ENCODE assay signal across 8 mouse cellular contexts in genomic region chr13:114964233-114964632, GRCm38 (mm10). TPM values are rescaled to one million over a fixed set of nuclear protein-coding genes. Genes with fewer than 3 reads are reported as not detected.
DNase-seq lines count a peak whose midpoint lies in the region; ATAC-seq and TF ChIP-seq lines count a peak whose summit lies in the region.

No protein-coding gene starts in this region.

- no peaks in the 10 kb centered on the region for H3K4me1 ChIP-seq in hindbrain, embryonic 14.5 days (replicated peaks; ENCODE audit: control insufficient read depth, insufficient read depth, low read length)

- peak; percentile 90 for TF ChIP-seq CTCF in Patski (IDR thresholded peaks at IDR 0.05)

- no peaks in the 10 kb centered on the region for H3K36me3 ChIP-seq in hindbrain, embryonic 14.5 days (replicated peaks; ENCODE audit: control insufficient read depth, insufficient read depth)

- H3K4me2 ChIP-seq in hindbrain, embryonic 14.5 days (replicated peaks), result no peak overlapping the region

- in situ Hi-C loops in Patski (cut with MboI; ENCODE audit: low pct_unique_long_range_greater_than_20kb), result no loop called here

- WGBS in hindbrain, embryonic 14.5 days, result 25% methylated on average over 2 of the region's 2 CpGs

- no peak overlapping the region for H3K4me3 ChIP-seq in hindbrain, embryonic 14.5 days (replicated peaks; ENCODE audit: low read length)

- no peaks in the 10 kb centered on the region for H3K9me3 ChIP-seq in hindbrain, embryonic 14.5 days (ENCODE audit: control insufficient read depth, low read length)

- CTCF ChIA-PET in Patski (lab: Charles Lee), result interaction anchor here (0.8 to 1.6 kb wide), 15 partner anchors 10 to 149 kb away, joined by 3 to 21 read pairs (median 4); no protein-coding TSS in a partner anchor

- no peak for DNase-seq in Patski (ENCODE audit: low read depth, low spot score)
- DNase-seq in cerebellum, postnatal 10 days, result peak; percentile 89 to 91
- DNase-seq in frontal cortex, postnatal 36 days (ENCODE audit: low spot score in 2 of 2), result peak; percentile 85 to 91
- peak; percentile 86 for DNase-seq in hindbrain, embryonic 14.5 days (ENCODE audit: low spot score)
- DNase-seq in layer of hippocampus, postnatal 14 days (ENCODE audit: low spot score in 2 of 2), result peak; percentile 76 to 82
- DNase-seq in lung, postnatal 14 days, result peak; percentile 81
- DNase-seq in retina, postnatal 1 day, result peak; percentile 87
- peak; percentile 60 to 65 for DNase-seq in thymus, postnatal 36 days

- H3K9ac ChIP-seq in hindbrain, embryonic 14.5 days, result no peak overlapping the region

- ATAC-seq in Patski, result peak; percentile 96
- ATAC-seq in hindbrain, embryonic 14.5 days (ENCODE audit: low FRiP score), result peak; percentile 86

- H3K27ac ChIP-seq in hindbrain, embryonic 14.5 days, result no peak overlapping the region

- no peaks in the 10 kb centered on the region for H3K27me3 ChIP-seq in Patski
- no peaks in the 10 kb centered on the region for H3K27me3 ChIP-seq in hindbrain, embryonic 14.5 days (ENCODE audit: control insufficient read depth, insufficient read depth, low read length)

- POLR2A ChIA-PET in Patski (lab: Charles Lee), result interaction anchor here (0.7 kb wide), 1 partner anchor 133 kb away, joined by 3 read pairs; no protein-coding TSS in a partner anchor

RNA-seq across cellular contexts. Expression of gene Itga2, which starts 32.3 kb away (rescaled TPM):
- polyA plus RNA-seq in Patski (2021), result 0.40 TPM
- 1.9 and 2.2 TPM in 2 replicates for polyA plus RNA-seq in hindbrain, embryonic 14.5 days (2014; fragmentation: Nextera tagmentation; extraction: Ambion mirVana)
- under 1 TPM; 0.10 to 0.55 TPM for total RNA-seq in layer of hippocampus, postnatal 14 days (2021)
